Comparison of ENCODE assay signal across 14 mouse cellular contexts in the genomic region with DNA sequence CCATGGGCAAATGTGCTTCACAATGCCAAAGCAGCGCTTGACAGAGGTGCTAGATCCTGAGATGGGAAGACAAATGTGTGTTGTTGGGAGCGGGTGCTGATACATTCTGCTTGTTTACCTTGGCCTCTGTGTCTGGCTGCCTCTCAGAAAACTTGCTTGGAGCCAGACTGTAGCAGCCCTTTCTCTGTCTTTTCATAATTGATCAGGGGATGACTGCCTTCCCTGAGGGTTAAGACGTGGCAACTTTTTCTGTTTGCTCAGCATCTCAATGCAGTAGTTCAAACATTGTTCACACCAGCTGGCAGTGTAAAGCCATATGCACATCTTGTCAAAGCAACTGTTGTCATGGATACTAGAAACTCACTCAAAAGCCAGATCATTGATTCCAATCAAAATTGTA.
DNase-seq lines count a peak whose midpoint lies in the region; ATAC-seq lines count a peak whose summit lies in the region.
"Had no signal": no experiment of that assay in that cellular context is flagged by ENCODE, and none has a peak within 500 bp of the region (broad histone marks: within the 10 kb centered on the region; RNA-seq: fewer than 3 reads in every experiment).

No protein-coding gene starts in this region.

- 29% methylated on average over 3 of the region's 3 CpGs for WGBS in hindbrain, embryonic 11.5 days
- WGBS in hindbrain, embryonic 13.5 days = 35% methylated on average over 3 of the region's 3 CpGs
- WGBS in embryonic facial prominence, embryonic 10.5 days = 29% methylated on average over 3 of the region's 3 CpGs
- 50% methylated on average over 3 of the region's 3 CpGs for WGBS in forebrain, embryonic 11.5 days
- 44% methylated on average over 3 of the region's 3 CpGs for WGBS in midbrain, embryonic 12.5 days
- WGBS in kidney, embryonic 14.5 days = 29% methylated on average over 3 of the region's 3 CpGs

- no peaks in the 10 kb centered on the region for H3K4me1 ChIP-seq in hindbrain, embryonic 11.5 days (replicated peaks; ENCODE audit: control insufficient read depth, insufficient read depth, low read length)
- H3K4me1 ChIP-seq in hindbrain, embryonic 13.5 days (replicated peaks) = peaks cover 4% of the 10 kb centered on the region
- H3K4me1 ChIP-seq in embryonic facial prominence, embryonic 10.5 days = peaks cover 22% of the 10 kb centered on the region
- no peaks in the 10 kb centered on the region for H3K4me1 ChIP-seq in forebrain, embryonic 11.5 days (replicated peaks; ENCODE audit: control insufficient read depth, insufficient read depth, low read length)
- H3K4me1 ChIP-seq in midbrain, embryonic 12.5 days = peaks cover 4% of the 10 kb centered on the region; the same call in 1 of the 2 replicates
- 0 out of 2 replicates have a peak, but pooled peaks cover 3% of the 10 kb centered on the region for H3K4me1 ChIP-seq in kidney, embryonic 14.5 days (ENCODE audit: control insufficient read depth, insufficient read depth, low read length)
- H3K4me1 ChIP-seq: limb, embryonic 12.5 days had no signal

- DNase-seq in hindbrain, embryonic 11.5 days (ENCODE audit: low spot score) = peak; percentile 25
- peak; percentile 13 for DNase-seq in embryonic facial prominence, embryonic 10.5 days (ENCODE audit: low spot score)
- no peak for DNase-seq in forebrain, embryonic 11.5 days (ENCODE audit: low spot score)
- no peak for DNase-seq in right cerebral cortex, postnatal 25 days
- DNase-seq: cerebellum, adult 11-12 months; kidney, adult 18-20 months; thymus, adult 2 months had no signal

- no peak overlapping the region for H3K27ac ChIP-seq in hindbrain, embryonic 11.5 days (ENCODE audit: low read depth, low read length)
- H3K27ac ChIP-seq in hindbrain, embryonic 13.5 days = no peak overlapping the region
- peak overlapping the region; percentile 72 for H3K27ac ChIP-seq in embryonic facial prominence, embryonic 10.5 days (replicated peaks)
- H3K27ac ChIP-seq in forebrain, embryonic 11.5 days (ENCODE audit: low read depth, low read length) = no peak overlapping the region
- 0 out of 2 replicates have a peak overlapping the region, but pooled peaks have one; percentile 50 for H3K27ac ChIP-seq in midbrain, embryonic 12.5 days (replicated peaks)
- H3K27ac ChIP-seq in kidney, embryonic 14.5 days (ENCODE audit: low read depth, low read length) = no peak overlapping the region
- H3K27ac ChIP-seq: embryonic facial prominence, embryonic 12.5 days; limb, embryonic 12.5 days; lung, embryonic 15.5 days had no signal

- no peaks in the 10 kb centered on the region for H3K9me3 ChIP-seq in hindbrain, embryonic 11.5 days (ENCODE audit: control insufficient read depth, low read length)
- no peaks in the 10 kb centered on the region for H3K9me3 ChIP-seq in hindbrain, embryonic 13.5 days
- H3K9me3 ChIP-seq in embryonic facial prominence, embryonic 10.5 days = no peaks in the 10 kb centered on the region
- no peaks in the 10 kb centered on the region for H3K9me3 ChIP-seq in forebrain, embryonic 11.5 days (ENCODE audit: control insufficient read depth, low read length)
- H3K9me3 ChIP-seq in midbrain, embryonic 12.5 days = no peaks in the 10 kb centered on the region
- H3K9me3 ChIP-seq in kidney, embryonic 14.5 days (ENCODE audit: control insufficient read depth, low read length) = no peaks in the 10 kb centered on the region
- H3K9me3 ChIP-seq: embryonic facial prominence, embryonic 12.5 days; limb, embryonic 12.5 days; lung, embryonic 15.5 days had no signal

- H3K9ac ChIP-seq in hindbrain, embryonic 11.5 days (ENCODE audit: low read depth, low read length) = no peak overlapping the region
- H3K9ac ChIP-seq in hindbrain, embryonic 13.5 days = no peak overlapping the region
- no peak overlapping the region for H3K9ac ChIP-seq in forebrain, embryonic 11.5 days (ENCODE audit: low read length)
- no peak overlapping the region for H3K9ac ChIP-seq in midbrain, embryonic 12.5 days (replicated peaks)
- no peak overlapping the region for H3K9ac ChIP-seq in kidney, embryonic 14.5 days (ENCODE audit: low read depth, low read length)
- H3K9ac ChIP-seq: embryonic facial prominence, embryonic 12.5 days; limb, embryonic 12.5 days; lung, embryonic 15.5 days had no signal

- no peak overlapping the region for H3K4me3 ChIP-seq in hindbrain, embryonic 11.5 days (ENCODE audit: low read depth, low read length)
- H3K4me3 ChIP-seq in hindbrain, embryonic 13.5 days = no peak overlapping the region
- H3K4me3 ChIP-seq in embryonic facial prominence, embryonic 10.5 days = no peak overlapping the region
- no peak overlapping the region for H3K4me3 ChIP-seq in forebrain, embryonic 11.5 days (ENCODE audit: low read depth, low read length)
- H3K4me3 ChIP-seq in midbrain, embryonic 12.5 days = no peak overlapping the region
- no peak overlapping the region for H3K4me3 ChIP-seq in kidney, embryonic 14.5 days (ENCODE audit: low read length)
- H3K4me3 ChIP-seq: embryonic facial prominence, embryonic 12.5 days; limb, embryonic 12.5 days; lung, embryonic 15.5 days had no signal

- no peaks in the 10 kb centered on the region for H3K27me3 ChIP-seq in hindbrain, embryonic 11.5 days (ENCODE audit: control insufficient read depth, insufficient read depth, low read length)
- H3K27me3 ChIP-seq in hindbrain, embryonic 13.5 days = no peaks in the 10 kb centered on the region
- no peaks in the 10 kb centered on the region for H3K27me3 ChIP-seq in embryonic facial prominence, embryonic 10.5 days (replicated peaks; ENCODE audit: low read depth, poor library complexity, severe bottlenecking)
- no peaks in the 10 kb centered on the region for H3K27me3 ChIP-seq in forebrain, embryonic 11.5 days (ENCODE audit: control insufficient read depth, insufficient read depth, low read length)
- no peaks in the 10 kb centered on the region for H3K27me3 ChIP-seq in midbrain, embryonic 12.5 days
- H3K27me3 ChIP-seq in kidney, embryonic 14.5 days (ENCODE audit: control insufficient read depth, insufficient read depth, low read length) = no peaks in the 10 kb centered on the region
- H3K27me3 ChIP-seq: embryonic facial prominence, embryonic 12.5 days; limb, embryonic 12.5 days; lung, embryonic 15.5 days had no signal

- ATAC-seq in hindbrain, embryonic 11.5 days (ENCODE audit: low FRiP score) = peak; percentile 63
- ATAC-seq in hindbrain, embryonic 13.5 days (ENCODE audit: low FRiP score) = no peak
- peak; percentile 76 for ATAC-seq in forebrain, embryonic 11.5 days (replicated peaks; ENCODE audit: low FRiP score)
- ATAC-seq in midbrain, embryonic 12.5 days (ENCODE audit: low FRiP score, low read depth) = peak; percentile 88
- ATAC-seq in kidney, embryonic 14.5 days (ENCODE audit: low FRiP score, low TSS enrichment) = no peak
- ATAC-seq in inflammation-experienced regulatory T-cells, adult 6 months = no peak

- H3K36me3 ChIP-seq in hindbrain, embryonic 11.5 days (ENCODE audit: control insufficient read depth, insufficient read depth, low read length) = no peaks in the 10 kb centered on the region
- no peaks in the 10 kb centered on the region for H3K36me3 ChIP-seq in hindbrain, embryonic 13.5 days
- no peaks in the 10 kb centered on the region for H3K36me3 ChIP-seq in embryonic facial prominence, embryonic 10.5 days (replicated peaks)
- H3K36me3 ChIP-seq in forebrain, embryonic 11.5 days (ENCODE audit: control insufficient read depth, insufficient read depth, low read length) = no peaks in the 10 kb centered on the region
- H3K36me3 ChIP-seq in midbrain, embryonic 12.5 days = no peaks in the 10 kb centered on the region
- no peaks in the 10 kb centered on the region for H3K36me3 ChIP-seq in kidney, embryonic 14.5 days (ENCODE audit: control insufficient read depth, insufficient read depth, low read length)
- H3K36me3 ChIP-seq: embryonic facial prominence, embryonic 12.5 days; limb, embryonic 12.5 days; lung, embryonic 15.5 days had no signal

- H3K4me2 ChIP-seq in hindbrain, embryonic 11.5 days (replicated peaks; ENCODE audit: low read depth, low read length) = no peak overlapping the region
- no peak overlapping the region for H3K4me2 ChIP-seq in hindbrain, embryonic 13.5 days
- no peak overlapping the region for H3K4me2 ChIP-seq in forebrain, embryonic 11.5 days (ENCODE audit: low read depth, low read length, severe bottlenecking)
- no peak overlapping the region for H3K4me2 ChIP-seq in midbrain, embryonic 12.5 days (replicated peaks)
- H3K4me2 ChIP-seq in kidney, embryonic 14.5 days (replicated peaks; ENCODE audit: low read depth, low read length) = no peak overlapping the region
- H3K4me2 ChIP-seq: embryonic facial prominence, embryonic 12.5 days; limb, embryonic 12.5 days; lung, embryonic 15.5 days had no signal

Comparison
In these comparisons a context has a peak if more than half of its experiments do, and no peak if none do; other contexts are left out.
1. ATAC-seq: peak in hindbrain, embryonic 11.5 days (single experiment), forebrain, embryonic 11.5 days (single experiment) and midbrain, embryonic 12.5 days (single experiment); none in hindbrain, embryonic 13.5 days (single experiment), kidney, embryonic 14.5 days (single experiment) and inflammation-experienced regulatory T-cells, adult 6 months (single experiment).
2. DNase-seq: peak in hindbrain, embryonic 11.5 days (single experiment) and embryonic facial prominence, embryonic 10.5 days (single experiment); none in forebrain, embryonic 11.5 days (single experiment) and right cerebral cortex, postnatal 25 days (single experiment).
3. H3K27ac ChIP-seq: peak in embryonic facial prominence, embryonic 10.5 days (single experiment) and midbrain, embryonic 12.5 days (single experiment); none in hindbrain, embryonic 11.5 days (single experiment), hindbrain, embryonic 13.5 days (single experiment), forebrain, embryonic 11.5 days (single experiment) and kidney, embryonic 14.5 days (single experiment).